Mouse (Mus musculus): ENCODE measurements around the gene Tmem120b.

- no peak for TF ChIP-seq EP300 (IDR thresholded peaks at IDR 0.05; ENCODE audit: low read depth)
- TF ChIP-seq CTCF (IDR thresholded peaks at IDR 0.05; ENCODE audit: low read depth): no peak
These were observed 17.3 kb upstream of the Tmem120b start for GRCm38 (mm10) chr5:123050918-123051317.
